Mouse (Mus musculus): ENCODE data around the gene Slc16a1.

The Slc16a1 gene

GRCm38 (mm10) chr3:104638932-104639748 lies 672 bp downstream of the Slc16a1 start:
- DNase-seq, result peak; percentile 64 to 88

- DNase-seq, result no peak
These were observed 1.4 kb downstream of the Slc16a1 start for GRCm38 (mm10) chr3:104639749-104640368.

DNA sequence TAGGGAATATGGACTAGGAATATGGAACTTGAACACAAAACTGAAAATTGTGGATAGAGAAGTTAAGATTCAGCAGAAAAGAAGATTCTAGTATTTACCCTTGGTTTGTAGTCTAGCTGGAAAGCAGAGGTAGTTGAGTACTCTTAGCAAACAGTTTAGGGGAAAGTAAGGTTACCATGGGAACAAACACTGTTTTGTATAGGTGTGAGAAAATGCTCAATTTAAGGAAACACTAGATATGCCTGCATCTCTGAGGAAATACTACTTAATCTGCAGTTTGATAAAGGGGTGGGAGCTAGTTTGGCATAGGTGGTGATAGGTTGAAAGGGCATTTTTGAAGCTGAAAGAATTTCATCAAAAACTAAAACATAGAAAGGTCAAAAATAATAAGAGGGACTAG lies 2.4 kb downstream of the Slc16a1 start:
- no peak for DNase-seq

DNA sequence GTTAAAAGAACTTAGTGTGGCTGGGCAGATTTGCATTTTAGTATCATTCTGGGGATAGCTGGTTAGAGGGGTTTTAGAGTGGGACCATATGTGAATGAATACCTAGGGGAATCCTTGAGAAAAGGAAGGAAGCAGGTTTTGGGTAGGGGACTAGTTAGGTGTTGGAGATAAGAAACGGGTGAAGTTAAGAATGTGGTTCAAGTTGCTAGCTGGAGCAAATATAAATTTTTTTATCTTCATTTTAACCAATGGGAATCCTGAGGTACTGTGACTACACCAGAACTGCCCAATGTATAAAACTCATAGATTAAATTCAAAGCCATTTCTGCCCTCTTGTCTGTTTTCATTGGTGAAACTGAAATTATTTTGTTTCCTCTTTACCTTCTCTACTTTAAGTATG lies 2.8 kb downstream of the Slc16a1 start:
- no peak for DNase-seq

DNA sequence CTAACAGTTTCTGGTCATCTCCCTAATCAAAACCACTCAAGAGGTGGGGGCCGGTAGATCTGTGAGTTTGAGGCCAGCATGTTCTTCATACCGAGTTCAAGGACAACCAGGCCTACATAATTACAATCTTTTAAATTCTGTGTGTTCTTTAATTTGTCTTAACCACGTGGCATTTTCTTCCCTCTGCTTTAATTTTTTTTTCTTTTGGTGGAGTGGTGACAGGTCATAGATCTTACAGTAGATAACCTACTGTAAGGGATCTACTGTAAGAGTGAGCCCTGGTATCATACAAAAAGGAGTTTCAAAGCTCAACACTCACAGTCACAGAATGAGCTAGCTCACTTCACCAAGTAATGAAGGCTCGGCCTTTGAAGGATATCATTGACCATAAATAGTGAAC lies 4.6 kb downstream of the Slc16a1 start:
- no peak for DNase-seq

GRCm38 (mm10) chr3:104643810-104644270 lies 5.4 kb downstream of the Slc16a1 start:
- DNase-seq, result peak; percentile 67 to 71

GRCm38 (mm10) chr3:104644371-104644770 lies 5.9 kb downstream of the Slc16a1 start:
- DNase-seq, result no peak

DNA sequence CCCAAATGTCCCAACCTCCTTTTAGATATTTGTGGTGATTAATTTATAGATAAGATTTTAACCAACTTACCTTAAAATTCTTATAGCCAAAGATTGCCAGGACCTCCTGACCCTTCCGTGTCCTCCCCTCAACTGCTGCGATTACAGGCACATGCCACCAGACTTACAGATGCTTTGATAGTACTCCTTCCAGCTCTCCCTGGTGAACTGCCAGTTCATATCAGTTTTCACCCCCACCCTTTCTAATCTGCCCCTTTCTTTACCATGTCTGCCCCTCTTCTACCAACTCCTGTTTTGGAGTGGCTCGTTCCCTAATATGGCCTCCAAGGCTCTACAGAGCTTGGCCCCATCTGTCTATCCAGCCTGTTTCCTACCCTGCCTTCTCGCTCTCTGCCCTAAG lies 15.8 kb downstream of the Slc16a1 start:
- no peak for DNase-seq

DNA sequence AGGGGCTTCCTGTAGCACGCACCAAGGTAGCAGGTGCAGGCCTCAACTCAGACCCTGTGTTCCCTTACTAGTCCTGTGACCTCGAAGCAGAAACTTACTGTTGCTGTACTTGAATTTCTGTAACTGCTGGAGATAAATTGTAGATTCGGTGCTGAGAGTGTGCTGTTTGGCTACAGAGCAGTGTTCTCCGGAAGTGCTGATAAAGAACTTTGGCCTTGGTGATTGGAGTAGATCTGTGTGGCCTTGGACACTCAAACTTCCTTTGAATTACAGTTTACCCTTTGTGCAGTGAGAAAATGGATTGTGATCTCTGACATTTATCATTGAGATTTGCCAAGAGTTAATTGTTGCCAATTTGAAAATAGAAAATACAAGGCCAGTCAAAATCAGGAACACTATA lies 16.5 kb downstream of the Slc16a1 start:
- no peak for DNase-seq

- DNase-seq, result peak; percentile 56 to 57
These were observed 20.2 kb downstream of the Slc16a1 start for GRCm38 (mm10) chr3:104658706-104659105.

DNA sequence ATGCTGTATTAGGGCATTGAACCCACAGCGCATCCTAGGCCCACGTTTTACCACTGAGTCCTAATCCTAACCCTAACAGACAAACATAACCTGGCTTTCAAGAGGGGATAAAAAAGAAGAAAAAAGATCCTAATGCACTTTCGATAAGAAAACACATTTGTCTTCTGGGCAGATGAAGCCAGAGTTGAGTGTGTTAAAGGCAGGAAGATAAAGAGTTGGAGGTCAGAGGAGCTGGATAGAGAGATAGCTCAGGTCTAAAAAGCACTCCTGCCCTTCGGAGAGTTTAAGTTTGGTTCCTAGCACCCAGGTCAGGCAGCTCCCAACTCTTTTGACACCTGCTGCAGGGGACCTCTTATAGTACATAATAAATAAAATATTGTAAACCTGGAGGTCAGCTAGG lies 21.3 kb downstream of the Slc16a1 start:
- peak in 1 of 2 experiments; percentile 3 for DNase-seq

DNA sequence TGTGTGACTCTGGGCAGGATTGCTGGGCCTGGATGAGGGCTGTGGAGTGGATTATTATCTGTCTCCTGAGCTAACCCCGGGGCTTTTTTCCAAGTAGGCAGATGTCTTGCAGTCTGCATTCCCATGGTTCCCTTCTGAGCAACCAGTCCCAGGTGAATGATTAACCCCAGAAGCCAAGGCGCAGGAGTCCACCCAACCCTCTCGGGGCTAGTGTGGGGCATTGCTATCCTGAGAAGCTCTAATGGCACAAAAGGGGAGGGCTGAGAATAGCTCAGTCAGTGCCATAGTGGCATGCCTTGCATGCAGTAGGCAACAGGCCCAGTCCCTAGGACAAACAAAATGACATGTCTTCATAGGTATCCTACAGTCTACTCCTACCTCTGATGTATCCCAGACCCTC lies 22.1 kb downstream of the Slc16a1 start:
- peak; percentile 84 to 93 for DNase-seq

DNA sequence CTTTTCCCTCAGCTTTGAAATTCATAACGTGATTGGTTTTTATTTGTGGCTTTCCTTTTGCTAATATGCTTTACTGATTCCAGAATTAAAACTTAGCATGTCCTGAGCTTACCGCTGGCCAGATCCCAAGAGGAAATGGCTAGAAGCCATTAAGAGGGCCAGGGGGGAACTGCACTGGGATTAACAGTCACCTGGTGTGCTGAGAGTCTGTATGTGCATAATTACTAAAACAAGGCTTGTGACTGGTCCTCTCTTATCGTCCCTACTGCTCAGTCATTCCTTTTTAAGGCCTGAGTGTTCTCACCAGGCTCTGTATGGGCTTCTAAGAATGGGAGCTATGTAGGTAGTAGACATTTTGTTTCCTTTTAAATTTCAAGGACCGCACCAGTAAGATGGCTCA lies 23.5 kb downstream of the Slc16a1 start:
- peak; percentile 69 to 75 for DNase-seq

DNA sequence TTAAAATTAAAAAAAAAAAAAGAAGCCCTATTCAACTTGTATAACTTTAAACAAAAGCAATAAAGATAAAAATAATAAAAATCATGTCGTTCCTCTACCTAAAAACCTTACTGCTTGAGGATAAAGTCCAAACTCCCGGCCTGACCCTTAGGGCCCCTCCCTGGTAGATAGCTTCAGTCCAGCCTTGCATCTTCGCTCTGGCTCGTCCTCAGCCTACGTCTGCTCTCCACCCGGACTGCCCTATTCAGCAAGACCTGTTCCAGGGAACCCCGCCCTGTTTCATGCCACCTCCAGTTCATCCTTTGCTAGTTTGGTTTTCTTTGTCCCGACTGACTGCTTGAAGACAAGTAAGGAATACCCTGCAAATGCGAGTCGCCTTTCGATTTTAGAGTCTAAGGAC lies 24.5 kb downstream of the Slc16a1 start:
- DNase-seq, result no peak

DNA sequence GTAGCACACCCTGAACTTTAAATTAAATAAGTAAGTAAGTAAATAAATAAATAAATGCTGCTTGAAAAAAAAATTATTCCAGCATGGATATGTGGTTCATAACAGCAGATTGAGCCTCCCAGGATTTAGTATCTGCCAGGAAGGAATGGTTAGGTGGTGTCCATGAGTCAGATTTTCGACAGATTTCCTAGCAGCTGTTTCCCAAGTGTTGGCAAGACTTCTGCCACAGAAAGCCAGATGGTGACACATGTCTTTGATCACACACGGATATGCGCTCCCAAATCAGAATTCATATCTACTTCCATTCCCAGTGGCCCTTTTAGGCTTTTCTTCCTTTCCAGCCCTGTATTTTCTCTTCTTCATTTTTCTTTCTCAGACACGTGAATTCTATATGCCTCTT lies 28.5 kb downstream of the Slc16a1 start:
- DNase-seq, result no peak

DNA sequence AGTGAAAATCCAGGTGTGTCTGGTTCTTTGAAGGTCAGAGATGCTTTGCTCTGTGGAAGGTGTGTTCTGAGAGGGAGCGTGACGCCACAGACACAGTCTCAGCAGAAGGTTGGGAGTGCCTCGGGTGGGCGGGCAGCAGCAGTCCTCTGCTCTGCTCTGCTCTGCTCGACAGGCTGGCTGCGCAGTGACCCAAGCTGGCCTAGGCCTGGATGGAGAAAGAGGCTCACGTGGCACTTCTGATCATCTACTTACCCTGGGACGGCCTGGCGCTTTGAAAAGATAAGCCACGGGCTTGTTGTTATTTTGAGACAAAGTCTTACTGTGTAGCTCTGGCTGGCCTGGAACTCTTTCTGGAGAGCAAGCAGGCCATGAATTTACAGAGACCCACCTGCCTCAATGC lies 29.0 kb downstream of the Slc16a1 start:
- no peak for DNase-seq

- no peak for DNase-seq
These were observed 30.5 kb downstream of the Slc16a1 start for GRCm38 (mm10) chr3:104668989-104669388.

DNA sequence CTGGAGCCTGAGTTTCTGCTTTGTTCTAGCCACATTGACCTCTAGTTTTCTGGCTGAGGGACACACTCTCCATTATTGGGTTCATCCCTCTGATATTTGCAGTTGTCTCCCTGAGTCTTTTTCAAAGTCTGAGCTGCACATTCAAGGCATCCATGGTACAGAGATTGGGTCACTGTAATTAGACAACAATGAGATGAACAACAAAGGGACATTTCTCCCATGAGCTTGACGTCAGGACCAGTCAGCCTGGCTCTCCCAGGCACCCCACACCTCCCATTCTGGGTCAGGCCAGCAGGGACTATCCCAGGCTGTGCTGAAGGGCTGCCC lies 31.4 kb downstream of the Slc16a1 start:
- no peak for DNase-seq

DNA sequence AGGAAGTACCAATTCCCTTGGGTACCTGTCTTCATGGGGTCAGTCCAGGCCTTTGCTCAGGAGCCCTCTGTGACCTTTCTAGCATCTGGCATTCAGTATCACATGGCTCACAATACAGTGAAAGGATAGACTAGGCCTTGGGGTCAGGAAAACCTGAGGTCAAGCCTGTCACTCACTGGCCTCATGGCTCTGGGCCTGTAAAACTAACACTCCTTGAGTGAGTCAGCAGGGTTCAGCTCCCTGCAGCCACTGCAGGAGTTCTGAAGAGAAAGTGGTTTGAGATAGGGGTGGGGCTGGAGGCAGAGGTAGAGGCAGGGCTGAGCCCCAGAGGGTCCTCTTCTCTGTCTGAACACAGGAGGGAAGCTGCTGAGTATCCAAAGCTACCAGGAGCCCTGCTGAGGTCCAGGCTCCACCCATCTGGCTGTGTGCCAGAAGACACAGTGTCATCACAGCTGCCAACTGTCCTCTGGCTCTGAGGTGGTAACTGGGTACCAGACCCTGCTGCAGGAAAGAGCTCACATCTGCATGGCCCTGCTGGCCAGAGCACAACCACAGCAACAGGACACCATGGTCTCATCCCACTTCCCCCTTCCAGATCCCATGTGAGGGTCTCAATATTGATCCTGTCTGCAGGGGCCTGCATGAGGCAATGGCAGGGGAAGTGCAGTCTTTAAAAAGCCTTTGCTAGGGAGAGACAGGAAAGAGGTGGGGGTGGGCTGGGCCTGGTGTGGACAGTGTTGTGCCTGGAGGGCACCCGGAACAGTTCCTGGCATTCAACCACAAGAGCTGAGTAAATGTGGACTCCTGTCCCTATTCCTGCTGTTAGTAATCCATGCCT lies 31.9 kb downstream of the Slc16a1 start:
- DNase-seq, result peak in 1 of 2 experiments; percentile 51

GRCm38 (mm10) chr3:104671543-104671942 lies 33.1 kb downstream of the Slc16a1 start:
- no peak for DNase-seq

DNA sequence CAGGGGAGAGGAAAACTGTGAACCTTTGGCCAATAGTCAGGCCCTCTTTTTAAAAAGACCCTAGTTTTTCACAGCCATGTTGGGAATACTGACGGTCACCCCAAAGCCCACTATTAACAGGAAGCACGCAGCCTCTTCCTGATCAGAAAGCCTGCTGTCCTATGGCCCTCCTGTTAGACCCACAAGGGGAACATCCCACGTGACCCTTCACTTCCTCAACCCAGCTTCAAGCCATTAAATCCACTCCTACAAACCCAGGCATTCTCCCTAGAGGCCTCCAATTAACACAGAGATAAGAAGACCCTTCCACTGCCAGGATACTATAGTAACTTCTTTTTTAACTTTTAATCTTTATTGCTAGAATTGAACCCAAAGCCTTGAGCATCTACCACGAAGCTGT lies 33.6 kb downstream of the Slc16a1 start:
- DNase-seq, result no peak

- DNase-seq, result no peak
These were observed 35.3 kb downstream of the Slc16a1 start for GRCm38 (mm10) chr3:104673642-104674328.

Measured in kidney, postnatal 25 days (tissue).